Mouse (Mus musculus) E14TG2a.4 (cell line): ENCODE data around the gene Grk2.

Experiments
- CTCF ChIP-seq: conservative IDR thresholded peaks from 2 replicates; pipeline ENCODE4 v1.5.1; 2014; ENCODE audit warnings: low read length
- NANOG ChIP-seq: IDR thresholded peaks from 2 replicates; pipeline ENCODE4 v1.6.1; 2014; ENCODE audit warnings: borderline replicate concordance, low read length, mixed read lengths
- POU5F1 ChIP-seq: IDR thresholded peaks from 2 replicates; pipeline ENCODE4 v1.6.1; 2014; ENCODE audit warnings: low read length, borderline replicate concordance

DNA sequence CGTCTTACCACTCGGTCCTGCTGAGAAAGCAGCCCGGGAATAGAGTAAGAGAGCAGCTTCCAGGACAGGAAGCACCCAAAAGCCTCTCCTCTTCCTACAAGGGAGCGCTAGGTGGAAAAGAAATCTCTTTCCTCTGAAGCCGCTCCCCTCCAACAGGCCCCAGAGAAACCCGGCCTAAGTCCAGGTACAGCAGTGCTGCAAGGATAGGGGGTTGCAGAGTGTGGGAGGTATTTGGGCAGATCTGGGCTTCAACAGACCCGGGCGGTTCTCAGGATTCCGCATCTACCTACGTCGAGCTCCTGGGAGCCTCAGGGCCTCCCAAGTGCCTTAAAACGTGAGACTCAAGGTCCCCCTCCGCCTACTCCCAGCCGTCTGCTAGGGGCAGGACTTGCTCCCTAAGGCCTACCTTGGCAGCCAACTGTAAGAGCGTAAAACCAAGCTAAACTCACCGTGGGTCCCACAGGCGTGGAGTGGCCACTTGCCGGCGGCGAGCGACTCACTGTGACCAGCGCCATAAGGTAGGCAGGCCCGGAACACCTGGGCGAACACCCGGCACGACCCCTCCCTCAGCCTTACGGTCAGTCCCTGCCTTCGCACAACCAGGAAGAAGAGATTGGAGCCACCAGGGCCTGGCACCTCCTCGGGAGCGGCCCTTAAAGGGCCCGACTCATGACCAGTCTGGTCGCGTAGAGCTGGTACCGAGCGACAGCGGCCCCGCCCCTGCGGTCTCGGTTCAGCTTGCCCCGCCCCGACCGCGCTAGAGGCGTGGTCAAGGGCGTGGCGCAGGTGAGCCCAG is 37.3 kb downstream of the Grk2 start, which contains the start of gene Ssh3:
- TF ChIP-seq CTCF (no peak), NANOG (no peak), POU5F1 (no peak)
